Mouse (Mus musculus) gastrocnemius, adult 18-20 months (tissue): Measurements from ENCODE around the gene Pias3. TPM values are rescaled to one million over a fixed set of nuclear protein-coding genes. Genes with fewer than 3 reads are reported as not detected.
"Not testable (repeated sequence)": the region's sequence is repeated elsewhere in the genome, so short reads cannot be mapped to it uniquely, and the experiment has no call there.

Experiments used
- DNase-seq: peaks from one replicate; pipeline ENCODE4 v3.0.0; 2021; ENCODE audit warnings: low spot score
- total RNA-seq, 2 experiments: library from RNA; stranded (reverse); gene quantifications; 2 replicates each; pipeline ENCODE4 v1.2.3; 2021

Gene Pias3
- total RNA-seq, 2 experiments from 2014 or later, result 6.1 to 7.5 TPM

DNA sequence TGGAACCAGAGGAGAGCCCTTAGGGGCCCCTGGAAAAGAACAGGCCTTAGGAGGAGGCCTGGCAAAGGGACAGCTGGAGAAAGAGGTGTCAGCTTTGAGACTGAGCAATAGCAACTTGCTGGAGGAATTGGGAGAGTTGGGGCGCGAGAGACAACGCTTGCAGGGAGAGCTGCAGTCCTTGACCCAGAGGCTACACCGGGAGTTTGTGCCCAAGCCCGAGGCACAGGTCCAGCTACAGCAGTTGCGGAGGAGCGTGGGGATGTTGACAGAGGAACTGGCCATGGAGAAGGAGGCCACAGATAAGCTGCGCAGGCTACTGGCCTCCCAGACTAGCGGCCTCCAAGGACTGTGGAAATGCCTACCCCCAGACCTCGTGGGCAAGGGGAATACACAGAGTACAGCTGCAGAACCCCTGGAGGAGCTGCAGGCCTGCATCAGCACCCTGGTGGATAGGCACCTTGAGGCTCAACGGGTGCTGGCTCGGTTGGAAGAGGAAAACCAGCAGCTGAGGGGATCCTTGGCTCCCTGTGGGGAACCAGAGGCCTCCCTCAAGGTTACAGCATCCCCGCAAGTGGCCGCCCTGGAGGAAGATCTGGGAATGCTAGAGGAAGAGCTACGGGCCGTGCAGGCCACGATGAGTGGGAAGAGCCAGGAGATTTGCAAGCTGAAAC, 11.9 kb upstream of the Pias3 start:
- DNase-seq, result no peak

DNA sequence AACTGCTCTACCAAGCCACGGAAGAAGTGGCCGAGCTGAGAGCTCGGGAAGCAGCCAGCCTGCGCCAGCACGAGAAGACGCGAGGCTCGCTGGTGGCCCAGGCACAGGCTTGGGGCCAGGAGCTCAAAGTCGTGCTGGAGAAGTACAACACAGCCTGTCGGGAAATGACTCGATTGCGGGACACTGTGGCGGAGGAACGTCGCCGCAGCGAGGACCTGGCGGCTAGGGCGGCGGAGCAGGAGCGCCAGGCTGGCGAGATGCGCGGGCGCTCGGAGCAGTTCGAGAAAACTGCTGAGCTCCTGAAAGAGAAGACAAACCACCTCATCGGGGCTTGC, 11.4 kb upstream of the Pias3 start:
- DNase-seq, result no peak

DNA sequence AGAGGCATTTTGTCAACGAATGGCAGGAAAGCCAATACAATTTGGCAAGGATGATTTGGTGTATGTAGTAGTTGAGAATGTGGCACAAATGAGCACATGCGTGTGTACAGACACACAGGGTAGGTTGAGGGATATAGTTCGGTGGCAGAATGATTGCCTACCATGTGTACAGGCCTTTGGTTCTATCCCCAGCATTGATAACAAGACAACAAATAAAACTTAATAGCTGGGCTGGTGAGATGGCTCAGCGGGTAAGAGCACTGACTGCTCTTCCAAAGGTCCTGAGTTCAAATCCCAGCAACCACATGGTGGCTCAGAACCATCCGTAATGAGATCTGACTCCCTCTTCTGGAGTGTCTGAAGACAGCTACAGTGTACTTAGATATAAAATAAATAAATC, 10.1 kb upstream of the Pias3 start:
- DNase-seq, result not testable (repeated sequence)

DNA sequence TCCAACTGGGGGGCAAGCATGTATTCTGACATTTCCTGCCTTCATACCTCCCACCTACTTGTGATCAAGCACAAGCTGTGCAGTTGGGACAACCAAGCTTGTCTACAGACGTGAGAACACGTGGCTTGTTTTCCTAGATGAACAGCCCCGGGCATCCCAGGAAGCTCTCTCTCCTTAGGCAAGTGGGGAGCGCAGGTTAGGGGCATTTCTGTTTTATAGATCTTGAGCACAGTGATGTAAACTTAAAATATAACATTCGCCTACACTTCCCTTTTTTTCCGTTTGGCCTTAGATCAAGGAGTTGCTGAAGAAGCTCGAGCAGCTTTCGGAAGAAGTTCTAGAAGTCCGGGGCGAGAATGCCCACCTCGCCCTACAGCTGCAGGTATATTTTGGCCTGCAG, 7.3 kb upstream of the Pias3 start:
- DNase-seq, result no peak

DNA sequence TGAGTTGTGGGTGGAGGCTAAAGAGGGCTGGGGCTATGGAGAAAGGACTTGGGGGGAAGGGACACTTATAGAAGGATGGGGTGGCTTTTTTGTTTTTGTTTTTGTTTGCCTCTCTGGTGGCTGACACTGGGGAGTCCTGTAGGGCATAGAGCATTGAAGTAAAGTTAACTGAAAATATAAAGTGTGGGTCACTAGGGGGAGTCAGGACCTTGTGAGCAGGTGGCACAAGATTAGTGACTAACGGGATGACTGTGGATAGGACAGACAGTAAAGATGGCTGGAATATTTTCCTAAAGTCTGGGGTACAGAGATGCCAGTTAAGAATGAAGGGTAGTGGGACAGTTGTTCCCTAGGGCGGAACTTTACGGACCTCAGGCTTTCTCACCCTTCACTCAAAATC, 5.9 kb upstream of the Pias3 start:
- no peak for DNase-seq

DNA sequence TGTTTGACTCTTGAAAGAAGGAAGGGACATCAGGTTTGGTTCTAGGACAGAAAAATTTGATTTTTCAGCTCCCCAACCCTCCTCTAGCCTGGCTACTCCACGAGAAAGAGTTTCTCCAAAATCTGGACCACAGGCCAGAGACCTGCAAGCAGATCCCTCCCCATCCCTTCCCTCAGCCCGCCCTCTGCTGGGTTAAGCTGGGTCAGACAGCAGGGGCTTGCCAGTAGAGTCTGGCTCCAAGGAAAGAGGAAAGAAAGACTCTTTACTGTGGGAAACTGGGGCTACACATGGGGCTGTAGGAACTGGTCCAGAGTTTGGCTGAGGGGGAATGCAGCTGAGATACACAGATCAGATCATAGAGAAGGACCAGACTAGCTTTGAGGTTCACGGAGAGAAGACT, 3.7 kb upstream of the Pias3 start:
- DNase-seq, result peak; percentile 45

DNA sequence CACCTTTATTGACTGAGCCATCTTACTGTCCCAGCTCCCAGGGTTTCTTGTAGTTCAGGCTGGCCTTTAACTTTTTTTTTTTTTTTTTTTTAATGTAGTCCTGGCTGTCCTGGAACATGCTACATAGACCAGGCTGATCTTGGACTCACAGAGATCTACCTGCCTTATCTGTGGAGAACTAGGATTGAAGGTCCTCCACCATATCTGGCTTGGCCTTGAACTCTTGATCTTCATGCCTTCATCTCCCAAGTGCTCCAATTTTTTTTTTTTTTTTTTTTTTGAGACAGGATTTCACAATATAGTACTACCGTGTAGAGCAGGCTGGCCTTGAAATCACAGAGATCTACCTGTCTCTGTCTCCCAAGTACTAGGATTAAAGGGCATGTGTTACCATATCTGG, 2.6 kb upstream of the Pias3 start:
- no peak for DNase-seq

DNA sequence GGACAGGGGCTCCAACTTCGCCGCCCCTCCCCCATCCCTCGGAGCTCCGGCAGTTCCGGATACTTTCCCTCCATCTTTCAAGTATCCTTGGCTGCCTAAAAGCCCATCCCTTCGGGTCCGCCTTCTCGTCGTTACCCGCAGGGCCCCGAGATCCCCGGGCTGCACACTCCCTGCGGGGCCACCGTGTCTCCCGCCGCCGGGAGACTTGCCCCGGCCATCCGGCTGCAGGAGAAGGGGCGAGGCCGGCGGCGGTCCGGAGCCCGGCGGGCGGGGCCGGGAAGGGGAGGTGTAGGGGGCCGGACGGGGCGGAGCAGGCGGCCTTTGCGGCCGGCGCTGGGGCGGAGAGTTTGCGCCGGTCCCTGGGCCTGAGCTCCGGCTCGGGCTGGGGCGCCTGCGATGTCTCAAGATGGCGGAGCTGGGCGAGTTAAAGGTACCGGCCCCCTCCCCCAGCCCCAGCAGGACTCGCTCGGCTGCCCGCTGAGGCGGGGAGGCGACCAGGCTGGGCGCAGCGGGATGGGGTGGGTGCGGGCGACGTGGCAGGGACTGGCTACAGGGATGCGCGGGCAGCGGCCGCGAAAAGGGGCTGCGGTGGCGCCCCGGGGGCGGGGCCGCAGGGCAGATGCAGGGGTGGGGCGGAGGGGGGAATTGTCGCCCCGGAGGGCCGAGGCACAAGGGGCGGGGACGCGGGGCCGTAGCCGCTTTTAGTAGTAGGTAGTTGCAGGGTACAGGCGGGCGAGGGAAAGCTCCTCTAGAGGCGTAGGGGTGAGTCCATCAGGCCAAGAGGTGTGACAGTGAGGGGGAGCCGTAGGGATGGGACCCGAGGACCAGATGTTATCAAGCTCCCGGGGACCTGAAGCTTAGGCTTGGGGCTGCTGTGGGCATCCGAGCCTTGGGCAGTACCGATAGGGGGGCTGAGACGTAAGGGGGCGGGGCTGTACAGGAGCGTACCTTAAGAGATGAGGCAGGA, 865 bp downstream of the Pias3 start:
- peak; percentile 91 for DNase-seq

DNA sequence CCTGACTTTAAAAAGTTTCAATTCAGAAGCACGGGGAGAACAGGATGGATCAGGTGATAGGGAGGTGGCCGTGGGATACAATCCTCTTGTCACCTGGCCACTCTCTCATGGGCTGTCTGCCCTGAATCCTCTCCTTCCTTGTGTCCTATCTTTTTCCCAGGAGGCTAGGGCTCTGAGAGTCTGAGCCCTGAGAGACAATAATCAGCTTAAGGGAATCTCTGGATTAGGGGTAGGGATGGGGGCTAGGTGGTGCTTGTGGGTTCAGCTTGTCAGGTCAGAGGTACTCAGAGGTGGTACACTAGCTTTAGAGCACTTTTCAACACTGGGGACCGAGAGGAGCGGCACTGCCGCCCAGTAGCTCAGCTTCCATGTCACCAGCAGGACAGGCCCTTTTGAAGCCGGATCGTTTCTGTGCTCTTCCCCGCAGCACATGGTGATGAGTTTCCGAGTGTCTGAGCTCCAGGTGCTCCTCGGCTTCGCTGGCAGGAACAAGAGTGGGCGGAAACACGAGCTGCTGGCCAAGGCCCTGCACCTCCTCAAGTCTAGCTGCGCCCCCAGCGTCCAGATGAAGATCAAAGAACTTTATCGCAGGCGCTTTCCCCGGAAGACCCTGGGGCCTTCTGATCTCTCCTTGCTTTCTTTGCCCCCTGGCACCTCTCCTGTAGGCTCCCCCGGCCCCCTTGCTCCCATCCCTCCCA, 3.0 kb downstream of the Pias3 start:
- no peak for DNase-seq

DNA sequence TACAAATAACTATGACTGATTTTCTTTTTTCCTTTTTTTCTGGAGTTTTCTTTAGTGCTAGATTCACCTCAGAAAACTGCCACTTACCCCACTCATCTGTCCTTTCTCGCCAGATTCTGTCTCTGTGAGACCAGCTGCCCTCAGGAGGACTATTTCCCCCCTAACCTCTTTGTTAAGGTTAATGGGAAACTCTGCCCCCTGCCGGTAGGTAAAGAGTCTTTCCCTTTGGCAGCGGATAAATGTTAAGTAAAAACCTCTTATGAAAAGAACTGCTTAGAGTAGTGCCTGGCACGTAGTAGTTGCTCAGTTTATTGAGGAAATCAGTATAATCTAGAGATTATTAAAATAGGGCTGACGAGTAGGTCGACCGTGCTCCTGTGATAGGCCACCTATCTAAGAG, 4.2 kb downstream of the Pias3 start:
- no peak for DNase-seq

DNA sequence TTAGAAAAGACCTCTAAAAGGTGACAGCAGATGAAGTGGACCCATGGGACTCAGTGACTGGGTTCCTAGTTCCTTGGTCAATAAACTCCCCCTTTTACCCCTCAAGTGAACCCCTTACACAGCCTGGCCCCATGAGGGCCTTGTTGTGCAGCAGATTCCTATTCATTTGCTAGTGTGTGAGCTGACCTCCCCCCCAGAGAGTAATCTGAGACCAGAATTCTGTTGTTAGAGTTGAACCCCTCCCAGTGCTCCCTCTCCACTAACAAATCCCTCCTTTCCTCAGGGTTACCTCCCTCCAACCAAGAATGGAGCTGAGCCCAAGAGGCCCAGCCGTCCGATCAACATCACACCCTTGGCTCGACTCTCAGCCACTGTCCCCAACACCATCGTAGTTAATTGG, 4.8 kb downstream of the Pias3 start:
- no peak for DNase-seq

DNA sequence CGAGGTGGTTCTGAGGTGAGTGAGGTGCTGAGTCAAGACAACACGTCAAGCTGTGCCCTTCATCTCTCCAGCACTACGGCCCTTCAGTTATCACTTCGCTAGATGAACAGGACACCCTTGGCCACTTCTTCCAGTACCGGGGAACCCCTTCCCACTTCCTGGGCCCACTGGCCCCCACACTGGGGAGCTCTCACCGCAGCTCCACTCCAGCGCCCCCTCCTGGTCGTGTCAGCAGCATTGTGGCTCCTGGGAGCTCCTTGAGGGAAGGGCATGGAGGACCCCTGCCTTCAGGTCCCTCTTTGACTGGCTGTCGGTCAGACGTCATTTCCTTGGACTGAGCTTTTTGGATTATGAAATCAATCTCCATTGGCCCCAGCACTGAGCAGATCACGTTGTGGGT, 8.6 kb downstream of the Pias3 start:
- DNase-seq, result no peak

DNA sequence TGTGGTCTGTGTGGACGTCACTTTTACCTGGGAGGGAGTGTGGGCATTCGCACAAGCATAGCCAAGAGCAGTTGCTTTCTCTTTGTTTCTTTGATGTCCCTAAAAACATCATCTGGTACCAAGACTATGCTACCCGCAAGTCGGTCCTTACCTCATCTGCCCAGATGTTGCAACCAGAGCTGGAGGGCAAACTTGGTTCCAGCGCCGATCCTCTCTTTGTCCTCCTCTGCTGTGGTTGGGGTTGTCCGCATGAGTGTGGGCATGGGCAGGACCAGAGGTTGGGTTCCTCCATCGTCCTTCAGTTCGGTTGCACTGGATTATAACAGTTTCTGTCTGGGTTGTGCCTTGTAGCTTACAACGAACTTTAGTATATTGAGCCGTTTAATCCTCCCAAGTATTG, 10.0 kb downstream of the Pias3 start:
- DNase-seq, result no peak

DNA sequence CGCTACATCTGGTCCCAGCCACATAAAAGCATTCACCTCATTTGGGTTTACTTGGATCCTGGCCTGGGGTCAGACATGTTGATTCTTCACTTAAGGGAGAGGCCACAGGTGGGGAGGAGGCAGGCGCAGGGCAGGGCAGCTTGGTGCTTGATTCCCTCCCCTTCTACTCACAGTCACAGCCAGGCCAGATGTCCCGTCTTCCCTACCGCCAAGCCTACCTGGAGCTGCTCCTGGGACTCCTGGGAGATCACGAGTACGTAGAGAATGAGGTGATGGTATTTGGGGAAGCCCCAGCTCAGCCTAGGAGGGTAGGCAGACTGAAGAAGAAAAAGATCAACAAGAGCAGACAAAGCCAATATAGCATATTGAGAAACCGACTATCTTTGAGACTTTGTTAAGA, 10.8 kb downstream of the Pias3 start:
- no peak for DNase-seq

DNA sequence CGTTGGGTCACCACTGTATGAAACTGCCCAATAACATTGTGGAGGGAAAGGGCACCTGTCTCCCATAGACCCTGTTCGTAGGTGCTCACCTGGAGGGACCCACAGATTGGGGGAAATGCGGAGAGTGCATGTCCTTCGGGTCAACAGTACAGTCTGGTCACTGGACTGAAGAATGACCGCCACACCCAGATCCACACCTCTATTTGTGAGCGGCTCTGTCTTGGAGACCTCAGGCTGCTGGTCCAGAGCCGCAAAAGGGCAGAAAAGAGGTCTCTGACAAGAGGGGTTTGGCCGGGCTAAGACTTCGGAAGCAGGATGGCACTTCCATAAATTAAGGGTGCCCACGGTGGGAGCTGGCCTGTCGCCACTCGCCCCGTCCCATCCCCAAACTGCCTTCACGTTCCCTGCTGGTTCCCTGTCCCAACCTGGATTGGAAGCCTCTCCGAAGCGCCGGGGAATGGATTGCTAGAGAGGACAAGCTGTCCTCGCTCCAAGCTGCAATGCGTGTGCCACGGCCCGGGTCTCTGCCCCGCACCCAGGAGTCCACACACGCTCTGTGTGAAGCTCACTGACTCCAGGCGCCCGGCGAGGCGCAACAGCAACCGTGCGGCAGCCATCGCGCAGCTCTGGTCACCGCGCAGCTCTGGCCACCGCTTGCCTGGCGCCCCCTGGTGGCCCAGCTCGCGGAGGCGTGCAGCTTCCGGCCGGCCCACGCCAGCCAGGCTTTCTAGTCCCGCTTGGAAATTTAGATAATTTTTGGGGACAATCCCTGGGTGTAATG, 11.9 kb downstream of the Pias3 start, which contains the start of gene Nudt17:
Gene Nudt17 (minus strand): TSS at position 660 of the 781 bp plus-strand sequence.
- DNase-seq, result peak; percentile 71

DNA sequence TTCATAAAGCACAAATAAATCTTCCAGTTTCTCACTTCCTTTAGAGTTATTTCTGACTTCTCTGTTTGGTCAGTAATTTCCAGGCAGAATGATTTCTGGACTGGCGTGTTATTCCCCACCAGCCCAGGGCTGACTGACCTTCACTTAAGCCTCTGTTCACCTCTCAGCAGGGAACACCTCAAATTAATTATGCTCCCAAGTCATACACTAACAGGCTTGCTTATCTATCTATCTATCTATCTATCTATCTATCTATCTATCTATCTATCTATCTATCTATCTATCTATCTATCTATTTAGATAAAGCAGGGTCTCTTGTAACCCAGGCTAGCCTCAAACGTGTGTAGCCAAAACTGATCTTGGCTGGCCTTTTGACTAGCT, 12.5 kb downstream of the Pias3 start:
- no peak for DNase-seq

DNA sequence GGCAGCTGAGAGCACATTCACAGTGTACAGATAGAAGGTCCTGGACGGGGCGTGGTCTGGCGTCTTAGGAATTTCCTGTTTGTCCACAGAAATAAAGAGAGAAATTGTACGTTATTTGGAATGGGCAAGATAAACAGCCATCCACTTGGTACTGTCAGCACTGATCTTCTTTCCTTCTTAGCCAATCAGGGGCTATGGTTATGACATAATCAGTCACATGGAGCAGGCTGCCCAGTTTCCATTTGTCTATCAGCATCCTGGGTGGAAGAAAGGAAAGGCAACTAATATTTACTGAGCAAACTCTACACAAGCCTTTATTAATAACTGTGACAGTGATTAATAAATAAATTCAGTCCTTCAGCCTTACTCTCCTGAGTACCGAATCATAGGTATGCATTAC, 18.1 kb downstream of the Pias3 start:
- no peak for DNase-seq

DNA sequence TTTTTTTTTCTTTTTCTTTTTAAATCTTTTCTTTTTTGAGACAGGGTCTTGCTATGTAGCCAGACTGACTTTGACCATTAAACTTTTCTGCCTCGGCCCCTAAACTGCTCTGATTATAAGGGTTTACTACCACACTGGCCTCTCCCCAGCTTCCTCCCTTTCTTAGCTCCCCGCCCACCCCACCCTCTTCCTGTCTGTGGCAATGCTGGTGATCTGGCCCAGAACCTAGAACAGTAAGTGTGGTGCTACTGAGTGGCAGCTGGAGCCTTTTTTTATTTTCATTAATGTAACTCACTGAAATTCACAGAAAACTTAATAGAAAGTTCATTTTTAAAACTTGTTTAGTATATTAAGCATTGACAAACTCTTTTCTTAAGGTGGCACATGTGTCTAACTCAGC, 19.7 kb downstream of the Pias3 start:
- no peak for DNase-seq

DNA sequence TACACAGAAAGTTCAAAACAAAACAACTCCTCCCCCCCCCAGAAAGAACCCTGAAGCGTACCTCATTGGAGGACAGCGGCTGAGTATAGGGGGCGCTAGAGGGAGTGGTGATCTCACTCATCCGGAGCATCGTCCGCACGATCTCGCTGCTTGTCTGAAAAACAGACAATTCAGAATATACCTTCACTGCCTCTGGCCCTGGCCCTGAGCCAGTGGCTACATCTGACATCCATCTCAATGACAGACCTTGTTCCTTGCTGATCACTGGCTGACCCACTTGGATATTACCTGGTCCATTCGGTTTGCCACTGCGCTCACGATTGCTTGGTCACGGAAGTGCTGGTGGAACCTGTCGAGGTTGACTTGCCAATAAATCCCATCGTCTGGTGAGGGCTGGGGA, 23.0 kb downstream of the Pias3 start:
- peak; percentile 26 for DNase-seq

DNA sequence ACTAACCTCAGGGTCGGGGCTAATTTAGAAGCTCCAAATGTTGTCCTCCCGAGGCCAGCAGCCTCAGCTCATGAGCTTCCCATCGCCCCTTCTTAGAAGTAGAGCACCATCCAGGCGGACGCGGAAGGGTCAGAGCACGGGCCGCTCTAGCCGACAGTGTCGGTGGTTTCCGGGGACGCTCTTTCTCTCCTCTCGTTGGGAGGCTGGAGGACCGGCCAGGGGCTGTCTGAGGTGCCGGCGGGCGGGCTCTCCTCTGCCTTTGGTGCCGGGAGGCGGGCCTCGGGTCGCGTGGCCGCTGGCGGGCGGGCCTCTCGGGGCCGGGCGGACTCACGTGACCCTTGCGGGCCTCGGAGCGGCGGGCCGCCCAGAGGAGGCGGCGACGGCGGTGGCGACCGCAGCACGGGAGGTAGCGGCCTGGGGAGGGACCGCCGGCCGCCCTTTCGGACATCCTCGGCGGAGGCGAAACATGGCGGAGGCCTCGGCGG, 31.2 kb downstream of the Pias3 start, which contains the start of the genes Polr3c and Rnf115:
Gene Polr3c (minus strand): TSS at position 286 of the 485 bp plus-strand sequence.
Gene Rnf115 (plus strand): TSS at position 322 of the 485 bp plus-strand sequence.
- peak; percentile 97 for DNase-seq
